Mouse (Mus musculus): ENCODE measurements around the gene Paf1.

Gene Paf1

DNA sequence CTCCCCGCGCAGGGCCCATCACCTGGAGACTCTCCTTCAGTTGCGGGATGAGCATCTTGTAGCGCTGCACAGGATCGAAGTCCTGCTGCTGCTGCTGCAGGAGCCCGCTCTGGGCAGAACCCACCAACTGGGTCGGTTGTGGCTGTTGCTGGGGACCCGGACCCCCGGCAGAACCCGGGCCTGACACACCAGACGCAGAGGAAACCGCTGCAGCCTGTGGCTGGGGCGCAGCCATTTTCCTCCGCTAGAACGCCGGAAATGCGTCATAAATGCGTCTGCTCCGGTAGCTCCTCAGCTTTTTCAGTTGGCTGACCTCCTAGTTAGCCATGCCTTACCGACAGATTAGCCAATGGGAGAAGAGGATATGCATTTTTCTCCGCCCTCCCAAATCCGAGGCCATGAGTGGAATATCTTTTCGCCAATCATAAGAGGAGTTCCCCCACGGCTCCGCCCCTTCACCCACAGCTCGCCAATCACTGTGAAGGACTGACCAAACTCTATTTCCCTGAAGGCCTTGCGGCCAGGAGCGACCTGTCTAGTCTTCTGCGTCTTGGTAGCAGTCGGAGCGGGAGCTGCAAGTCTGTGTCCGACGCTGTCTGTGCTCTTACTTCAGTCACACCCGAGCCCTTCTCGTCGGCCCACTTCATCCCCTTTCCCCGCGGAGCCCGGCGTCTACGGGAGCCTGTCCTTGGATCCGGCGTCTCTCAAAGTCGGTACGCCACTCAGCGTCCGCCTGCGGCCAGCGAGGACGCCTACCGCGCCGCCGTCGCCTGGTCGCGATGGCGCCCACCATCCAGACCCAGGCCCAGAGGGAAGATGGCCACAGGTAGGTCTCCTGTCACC lies at the start of gene Paf1, which contains the start of gene Med29:
Paf1 (plus strand) TSS at position 523 of the 843 bp plus-strand sequence.
Med29 (minus strand) TSS at position 280 of the 843 bp plus-strand sequence.
- DNase-seq: peak; percentile 99

DNA sequence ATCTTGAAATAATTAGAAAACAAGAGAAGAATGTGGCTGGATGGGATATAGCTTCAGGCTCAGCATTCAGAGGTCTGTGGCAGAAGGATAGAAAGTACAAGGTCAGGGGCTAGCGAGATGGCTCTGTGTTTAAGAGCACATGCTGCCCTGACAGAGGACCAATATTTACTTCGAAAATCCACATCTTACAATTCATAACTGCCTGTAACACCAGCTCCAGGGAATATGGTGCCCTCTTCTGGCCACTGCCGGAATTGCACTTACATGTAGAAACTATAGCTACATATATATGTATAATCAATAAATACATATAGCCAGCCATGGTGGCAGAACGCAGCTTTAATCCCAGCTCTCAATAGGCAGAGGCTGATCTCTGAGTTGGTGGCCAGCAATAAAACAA lies 48.1 kb upstream of the Paf1 start:
- peak; percentile 64 for DNase-seq

DNA sequence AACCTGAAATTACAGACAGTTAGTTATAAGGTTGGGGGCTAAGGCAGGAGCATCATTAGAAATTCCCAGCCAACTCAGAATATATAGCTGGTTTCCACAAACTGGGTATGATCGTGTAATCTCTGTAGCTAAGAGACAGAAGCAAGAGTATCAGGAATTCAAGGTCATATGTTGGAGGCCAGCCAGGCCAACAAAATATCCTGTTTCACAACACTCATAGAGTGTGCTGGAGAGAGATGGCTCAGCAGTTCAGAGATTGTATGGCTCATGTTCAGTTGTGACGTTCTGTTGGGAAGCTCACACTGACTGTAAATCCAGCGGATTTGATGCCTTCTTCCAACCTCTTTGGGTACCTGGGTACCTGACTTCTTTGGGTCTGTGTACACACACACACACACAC lies 45.0 kb upstream of the Paf1 start:
- no peak for DNase-seq

DNA sequence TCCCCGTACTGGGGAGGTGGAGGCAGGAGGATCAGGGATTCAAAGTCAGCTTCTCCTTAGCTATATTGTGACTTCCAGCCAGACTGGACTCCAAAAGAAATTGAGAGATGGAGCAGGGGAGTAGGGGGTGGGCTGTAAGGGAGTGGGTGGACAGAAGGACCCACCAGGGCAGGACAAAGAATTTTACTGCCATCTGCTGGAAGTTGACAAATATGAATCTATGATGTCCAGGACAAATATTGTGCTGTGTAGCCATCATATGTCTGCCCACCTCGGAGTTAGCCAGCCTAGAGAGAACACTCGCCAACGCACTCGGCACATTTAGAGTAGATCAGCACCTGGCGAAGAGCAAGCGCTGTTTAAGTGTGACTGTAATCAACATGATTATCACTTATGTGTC lies 44.1 kb upstream of the Paf1 start:
- no peak for DNase-seq

DNA sequence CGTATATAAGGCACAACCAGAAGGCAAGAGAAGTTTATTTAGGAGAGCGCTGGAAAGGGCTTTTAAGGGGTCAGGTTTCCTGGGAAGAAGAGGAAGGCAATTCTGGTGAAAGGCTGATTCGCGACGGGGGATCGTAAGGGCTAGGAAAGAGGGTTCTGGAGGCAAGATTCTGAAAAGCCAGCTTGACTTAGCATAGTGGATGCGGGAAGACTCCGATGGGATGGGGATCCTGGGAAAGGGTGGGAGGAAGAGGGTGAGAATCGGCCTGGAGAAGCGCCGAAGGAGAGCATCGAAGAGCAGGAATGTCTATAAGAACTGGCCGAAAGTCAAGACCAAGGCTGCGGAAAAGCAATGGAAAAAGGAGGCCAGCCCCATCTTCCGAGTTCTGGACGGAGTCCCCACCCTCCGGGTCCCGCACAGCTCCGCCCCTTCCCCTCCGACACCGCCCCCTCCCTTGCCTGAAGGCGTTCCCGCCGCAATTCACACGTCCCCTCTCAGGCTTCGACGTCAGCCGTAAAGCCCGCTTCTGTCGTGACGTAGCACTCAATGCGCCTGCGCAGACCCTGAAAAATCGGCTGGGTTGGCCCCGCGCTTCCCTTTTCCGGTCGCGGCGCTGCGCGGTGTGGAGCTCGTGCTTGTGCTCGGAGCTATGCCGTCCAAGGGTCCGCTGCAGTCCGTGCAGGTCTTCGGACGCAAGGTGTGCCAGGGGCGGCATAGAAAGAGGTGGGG lies 42.4 kb upstream of the Paf1 start, which contains the start of gene Rps16:
Rps16 (plus strand) TSS at position 498 of the 729 bp plus-strand sequence.
- DNase-seq: peak; percentile 97

DNA sequence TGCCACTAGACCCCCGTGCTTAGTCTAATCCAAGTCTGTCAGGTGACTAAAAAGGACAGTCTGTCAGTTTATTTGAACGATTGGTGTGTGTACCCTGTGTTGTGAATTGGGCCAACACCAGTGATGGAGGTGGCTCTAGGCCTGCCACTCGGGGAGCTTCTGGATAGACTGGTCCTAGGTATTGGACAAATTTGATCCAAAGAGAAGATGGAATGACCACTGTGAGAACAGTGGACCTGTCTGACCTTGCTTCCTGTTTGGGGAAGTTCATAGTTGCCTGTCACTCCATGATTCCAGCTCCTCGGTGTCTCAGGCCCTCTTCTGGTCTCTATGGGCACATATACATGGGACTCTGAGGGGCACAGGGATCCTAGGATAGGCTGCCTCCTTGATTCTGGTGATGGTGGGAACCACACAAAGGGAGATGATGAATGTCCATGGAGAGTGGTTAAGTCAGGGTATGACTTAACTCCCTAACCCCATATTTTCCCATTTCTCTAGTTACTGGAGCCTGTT lies 41.0 kb upstream of the Paf1 start:
- DNase-seq: no peak

DNA sequence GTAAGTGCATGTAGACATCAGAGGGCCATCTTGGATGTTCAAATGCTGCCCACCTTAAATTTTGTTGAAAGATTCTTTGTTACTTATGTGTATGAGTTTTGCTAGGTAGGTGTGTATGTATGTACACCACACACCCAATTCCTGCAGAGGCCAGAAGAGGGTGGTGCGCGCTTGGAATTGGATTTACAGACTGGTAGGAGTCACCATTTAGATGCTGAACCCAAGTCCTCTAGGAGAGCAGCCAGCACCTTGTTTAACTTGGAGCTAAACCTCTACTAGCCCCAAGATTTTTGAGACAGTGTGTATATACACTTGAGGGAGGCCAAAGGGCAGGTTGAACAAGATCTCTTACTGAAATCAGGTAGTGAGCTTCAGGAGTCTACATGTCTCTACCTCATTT lies 39.5 kb upstream of the Paf1 start:
- no peak for DNase-seq

DNA sequence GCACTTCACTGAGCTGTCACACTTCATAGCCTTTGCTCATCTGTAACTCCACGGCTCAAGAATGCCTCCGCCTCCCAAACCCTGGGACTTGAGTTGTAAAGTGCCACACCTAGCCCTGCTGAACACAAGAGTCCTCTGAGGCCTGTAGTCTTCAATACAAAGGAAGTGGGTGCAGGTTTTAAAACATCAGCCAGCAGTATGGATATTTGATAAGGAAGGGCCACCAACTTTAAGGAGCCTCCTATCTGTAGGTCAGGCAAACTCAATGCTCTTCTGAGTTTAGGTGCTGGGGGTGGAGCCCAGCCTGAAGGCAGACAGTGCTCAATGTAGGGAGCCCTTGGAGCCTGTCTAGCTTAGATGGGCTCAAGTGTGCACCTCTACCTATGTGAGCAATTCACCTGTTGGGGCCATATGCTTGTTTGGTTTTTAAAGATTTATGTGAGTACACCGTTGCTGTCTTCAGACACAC lies 38.6 kb upstream of the Paf1 start:
- no peak for DNase-seq

DNA sequence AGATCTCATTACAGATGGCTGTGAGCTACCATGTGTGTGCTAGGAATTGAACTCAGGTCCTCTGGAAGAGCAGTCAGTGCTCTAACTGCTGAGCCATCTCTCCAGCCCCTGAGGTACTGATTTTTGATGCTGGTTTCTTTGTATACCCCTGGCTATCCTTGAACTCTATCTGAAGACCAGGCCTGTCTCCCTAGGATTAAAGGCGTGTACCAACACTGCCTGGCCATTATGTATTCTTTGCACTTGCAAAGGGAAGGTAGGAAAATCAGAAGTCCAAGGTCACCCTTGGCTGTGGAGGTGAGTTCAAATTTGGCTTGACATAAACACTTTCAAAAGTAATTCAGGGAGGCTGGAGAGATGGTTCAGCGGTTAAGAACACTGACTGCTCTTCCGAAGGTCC lies 38.2 kb upstream of the Paf1 start:
- DNase-seq: no peak

DNA sequence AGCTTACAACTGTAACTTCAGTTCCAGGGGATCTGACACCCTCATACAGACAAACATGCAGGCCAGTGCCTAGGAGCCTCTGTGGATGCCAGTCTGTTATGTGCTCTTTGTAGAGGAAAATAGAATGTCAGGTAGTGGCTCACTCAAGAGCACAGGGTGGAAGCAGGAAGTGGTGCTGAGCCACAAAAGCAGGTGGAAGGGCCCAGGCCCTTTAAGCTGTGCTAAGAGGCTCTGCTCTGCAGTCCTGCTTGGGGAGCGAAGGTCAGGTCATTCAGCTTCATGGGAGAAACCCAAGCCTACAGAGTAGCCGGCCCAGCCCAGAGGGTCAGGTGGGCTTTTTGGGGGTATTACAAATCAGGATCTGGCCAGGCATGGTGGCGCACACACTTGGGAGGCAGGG lies 37.5 kb upstream of the Paf1 start:
- DNase-seq: no peak

DNA sequence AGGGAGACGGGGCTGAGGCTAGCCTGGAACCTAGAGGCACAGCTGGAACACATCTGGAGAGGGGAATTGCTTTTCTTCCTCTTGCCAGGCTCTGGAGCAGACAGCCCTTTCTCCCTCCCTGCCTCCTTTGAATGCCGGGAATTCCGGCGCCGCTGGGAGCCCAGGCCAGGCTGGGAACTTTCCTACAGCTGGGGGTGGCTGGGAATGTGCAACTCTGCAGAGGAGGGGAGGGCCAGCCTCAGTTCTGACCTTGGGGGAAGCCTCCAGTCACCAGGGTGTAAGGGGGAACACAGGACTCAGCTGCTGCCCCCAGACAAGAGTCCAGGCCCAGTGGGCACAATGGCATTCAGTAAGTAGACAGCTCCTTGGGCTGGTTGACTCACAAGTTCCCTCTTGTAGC lies 35.8 kb upstream of the Paf1 start:
- peak; percentile 59 for DNase-seq

DNA sequence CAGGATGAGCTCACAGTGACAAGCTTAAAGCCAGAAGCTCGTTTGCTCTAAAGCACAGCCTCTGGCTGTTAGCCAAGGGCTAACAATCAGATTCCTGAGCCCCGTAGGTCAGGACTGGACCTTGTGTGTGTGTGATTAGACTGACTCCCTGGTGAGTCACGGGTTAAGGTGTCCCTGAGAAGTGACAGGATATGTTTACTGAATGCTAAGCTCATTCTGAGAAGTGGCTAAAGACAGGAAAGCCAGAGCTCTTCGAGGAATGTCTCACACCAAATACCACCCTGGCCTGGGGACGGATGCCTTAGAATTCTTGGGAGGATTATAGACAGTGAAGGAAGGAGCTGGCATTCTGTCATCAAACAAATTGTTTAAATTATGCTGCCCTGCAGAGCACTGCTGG lies 34.8 kb upstream of the Paf1 start:
- DNase-seq: no peak

DNA sequence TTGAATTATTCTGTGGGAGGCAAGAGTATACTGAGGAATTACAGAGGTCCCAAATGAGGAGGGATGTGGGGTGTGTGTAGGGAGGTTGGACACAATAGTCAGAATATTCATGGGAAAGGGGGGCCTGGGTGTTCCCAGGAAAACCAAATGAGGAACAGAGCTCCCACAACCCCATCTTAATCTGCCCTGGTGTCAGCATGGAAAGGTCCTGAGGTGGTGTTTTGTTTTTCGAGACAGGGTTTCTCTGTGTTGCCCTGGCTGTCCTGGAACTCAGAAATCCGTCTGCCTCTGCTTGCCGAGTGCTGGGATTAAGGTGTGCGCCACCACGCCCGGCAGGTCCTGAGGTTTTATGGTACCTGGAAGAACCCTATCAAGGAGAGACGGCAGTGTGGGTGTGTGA lies 34.3 kb upstream of the Paf1 start:
- DNase-seq: no peak

DNA sequence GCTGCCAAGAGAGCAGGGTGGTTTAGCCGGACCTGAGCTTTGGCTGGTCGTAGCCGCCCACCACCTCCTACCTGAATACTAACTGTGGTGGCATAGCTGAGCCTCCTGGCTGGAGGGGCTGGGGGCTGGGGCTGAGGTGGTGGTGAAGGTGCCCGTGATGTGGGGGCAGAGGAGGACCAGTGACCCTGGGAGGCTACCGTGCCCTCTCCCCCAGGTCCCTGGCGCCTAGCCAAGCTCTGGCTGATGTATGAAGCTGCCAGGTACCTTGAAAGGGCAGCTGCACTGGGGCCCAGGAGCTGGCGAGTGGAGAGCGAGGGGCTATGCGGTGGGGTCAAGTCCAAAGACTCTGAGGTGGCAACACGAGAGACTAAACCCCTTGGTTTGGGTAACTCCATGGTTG lies 32.9 kb upstream of the Paf1 start:
- no peak for DNase-seq

DNA sequence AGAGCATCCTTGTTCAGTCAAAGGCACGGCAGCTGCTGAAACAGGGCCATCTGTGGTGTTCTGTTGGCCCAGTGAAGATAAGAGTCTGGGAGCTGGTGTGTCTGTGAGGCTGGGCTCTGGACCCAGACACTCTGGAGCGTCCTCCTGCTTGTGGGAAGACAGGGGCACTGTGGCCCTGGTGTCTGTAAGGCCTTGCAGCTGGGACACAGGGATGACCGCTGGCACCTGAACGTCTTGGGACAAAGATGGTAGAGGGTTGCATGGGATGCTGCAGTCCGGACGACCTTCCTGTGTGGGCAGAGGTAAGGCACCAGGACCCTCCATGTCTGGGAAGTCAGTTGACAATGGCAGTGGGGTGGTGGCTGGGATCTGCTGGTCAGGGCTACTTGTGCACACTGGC lies 32.5 kb upstream of the Paf1 start:
- DNase-seq: no peak

DNA sequence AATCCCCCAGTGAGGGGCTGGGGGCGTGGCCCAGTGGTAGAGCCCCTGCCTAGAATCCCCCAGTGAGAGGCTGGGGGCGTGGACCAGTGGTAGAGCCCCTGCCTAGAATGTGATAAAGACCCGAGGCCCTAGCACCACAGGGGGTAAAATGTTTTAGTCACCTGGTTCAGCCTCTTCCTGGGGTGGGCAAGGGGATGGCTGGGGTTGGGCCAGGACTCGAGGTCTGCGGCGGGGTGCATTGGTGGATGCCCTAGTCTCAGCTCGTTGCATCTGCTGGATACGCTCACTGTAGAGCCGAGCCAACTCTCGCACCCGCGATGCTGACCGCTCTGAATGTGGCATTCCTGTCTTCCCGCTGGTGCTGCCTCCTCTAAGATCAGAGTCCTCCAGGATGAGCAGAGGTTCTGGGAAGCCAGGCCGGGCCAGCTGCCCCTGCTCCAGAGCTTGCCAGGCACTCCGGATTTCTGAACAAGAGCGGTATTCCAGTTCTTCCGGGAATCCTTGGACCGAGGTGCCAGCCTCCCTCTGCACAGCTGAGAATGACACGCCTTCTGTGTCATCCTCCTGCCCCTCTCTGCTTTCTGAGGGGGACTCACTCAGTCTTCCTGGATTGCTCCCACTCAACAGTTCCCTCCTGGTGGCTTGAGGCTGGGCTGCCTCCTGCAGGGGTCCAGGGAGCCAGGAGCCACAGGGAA lies 31.0 kb upstream of the Paf1 start:
- no peak for DNase-seq

DNA sequence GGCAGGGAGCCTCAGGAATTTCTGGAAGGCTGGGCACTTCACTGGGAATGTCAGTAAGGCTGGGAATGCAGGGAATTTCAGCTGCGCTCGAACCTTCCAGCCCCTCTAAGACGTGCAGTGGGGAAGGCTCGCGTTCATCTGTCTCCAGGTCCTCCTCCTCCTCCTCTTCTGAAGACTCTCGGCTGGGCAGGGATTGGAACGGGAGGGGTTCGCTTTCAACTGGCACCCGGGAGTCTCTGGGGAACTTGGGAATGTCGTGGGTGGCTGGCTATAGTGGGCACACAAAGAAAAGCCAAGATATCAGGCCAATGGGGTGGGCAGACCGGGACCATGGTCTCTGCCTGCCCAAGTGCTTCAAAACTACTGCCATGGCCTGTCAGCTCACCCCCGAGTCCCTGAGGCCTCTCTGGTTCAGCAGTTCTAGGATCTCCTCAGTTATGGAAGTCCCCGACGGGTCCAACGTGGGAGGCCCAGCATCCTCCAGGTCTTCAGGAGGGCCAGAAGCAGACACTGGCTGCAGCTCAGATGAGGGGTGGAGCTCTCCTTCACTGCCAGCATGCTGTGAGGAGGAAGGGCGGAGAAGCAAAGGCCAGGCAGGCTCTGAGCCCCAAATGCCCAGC lies 30.2 kb upstream of the Paf1 start:
- DNase-seq: no peak

DNA sequence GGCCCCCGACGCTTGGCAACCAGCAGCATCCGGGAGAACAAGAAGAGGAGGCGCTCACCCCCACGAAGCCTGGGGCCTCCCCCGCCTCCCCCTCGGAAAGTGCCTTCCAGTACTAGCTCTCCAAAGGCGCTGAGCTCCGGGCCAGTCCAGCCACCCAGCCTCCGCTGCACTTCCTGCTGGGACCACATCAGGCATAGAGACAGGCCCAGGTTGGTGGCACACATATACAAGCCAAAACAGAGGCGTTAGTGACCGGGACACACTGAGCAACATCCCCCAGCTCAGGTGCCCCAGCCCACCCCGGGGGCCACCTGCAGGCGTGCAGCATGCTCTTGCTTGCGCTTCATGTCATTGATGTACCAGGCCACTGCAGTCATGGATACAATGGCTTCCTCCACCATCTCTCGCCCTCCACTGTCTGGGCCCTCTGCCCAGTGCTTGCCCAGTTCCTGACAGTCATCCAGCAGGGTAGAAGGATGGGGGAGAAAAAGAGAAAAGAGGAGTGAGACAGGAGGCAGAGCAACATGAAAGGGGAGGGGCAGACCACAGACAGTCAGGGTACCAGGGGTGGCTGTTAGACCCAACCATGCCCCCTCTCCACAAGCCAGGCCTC lies 25.0 kb upstream of the Paf1 start:
- DNase-seq: no peak

DNA sequence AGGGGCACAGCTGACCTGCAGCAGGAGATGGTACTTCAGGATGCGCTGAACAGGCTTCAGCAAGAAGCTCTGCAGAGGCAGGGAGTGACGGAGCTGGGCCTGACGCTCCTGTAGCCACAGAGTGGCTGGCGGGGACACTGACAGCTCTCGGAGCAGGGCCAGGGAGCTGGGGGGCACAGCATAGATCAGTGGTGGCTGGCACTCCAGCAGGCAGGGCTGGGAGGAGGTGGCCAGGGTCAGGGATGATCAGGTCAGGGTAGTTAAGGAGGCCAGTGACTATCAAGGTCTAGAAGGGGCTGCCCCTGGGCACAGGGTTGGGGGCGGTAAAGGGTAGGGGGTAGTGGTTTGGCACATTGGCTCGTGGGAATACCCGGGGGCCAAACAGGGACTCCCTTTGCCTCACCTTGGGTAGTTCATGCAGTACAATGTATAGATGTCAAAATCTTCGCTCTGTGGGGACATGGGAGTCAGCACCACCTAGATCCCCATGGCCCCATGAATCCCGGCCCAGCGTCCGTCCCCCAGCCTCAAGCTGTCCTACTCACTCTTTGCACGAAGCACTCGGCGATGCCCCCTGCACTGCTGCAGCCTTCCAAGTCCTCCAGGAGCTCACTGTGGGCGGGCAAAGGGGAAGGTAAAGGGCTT lies 24.4 kb upstream of the Paf1 start:
- DNase-seq: no peak

DNA sequence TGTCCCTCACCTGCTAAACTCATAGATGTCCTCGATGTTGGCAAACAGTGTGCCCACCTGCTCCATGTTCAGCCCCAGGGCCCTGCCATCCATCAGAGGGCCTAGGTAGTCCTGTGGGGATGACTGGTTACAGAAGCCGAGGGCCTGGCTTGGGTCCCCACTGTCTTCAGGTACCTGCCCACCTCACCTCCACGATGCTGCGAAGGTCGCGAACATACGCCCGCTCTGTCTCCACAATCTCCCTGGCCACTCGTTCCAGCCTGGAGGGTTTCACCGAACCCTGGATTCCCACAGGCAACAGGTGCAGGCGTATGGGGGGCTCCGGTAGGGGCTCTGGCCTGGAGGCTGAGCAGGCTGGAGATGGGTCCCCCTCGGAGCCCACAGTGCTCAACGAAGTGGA lies 22.7 kb upstream of the Paf1 start:
- peak; percentile 14 for DNase-seq

DNA sequence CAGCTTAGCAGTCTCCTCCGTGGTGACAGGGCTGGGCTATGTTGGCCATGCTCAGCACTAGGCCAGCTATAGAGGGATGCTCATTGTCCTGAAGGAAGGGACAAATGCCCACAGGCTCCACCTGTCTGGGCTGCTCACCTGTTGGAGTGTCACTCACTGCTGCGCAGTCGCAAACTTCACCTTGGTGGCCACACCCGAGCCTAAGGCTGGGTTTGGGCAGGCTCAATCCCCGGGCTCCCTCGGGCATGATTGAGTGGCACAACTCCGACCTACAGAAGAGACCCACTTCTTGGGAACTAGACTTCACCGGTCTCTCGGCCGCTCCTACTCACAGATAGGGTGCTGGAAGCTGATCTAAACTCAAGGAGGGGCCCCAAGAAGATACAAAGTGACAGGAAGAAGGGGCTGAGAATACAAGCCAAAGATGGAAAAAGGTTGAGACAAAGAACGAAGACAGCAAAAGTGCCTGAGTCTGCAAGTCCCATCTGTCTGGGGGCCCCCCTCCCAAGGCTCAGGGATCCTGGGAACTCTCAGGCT lies 21.7 kb upstream of the Paf1 start:
- DNase-seq: peak; percentile 38
